Mouse (Mus musculus) cerebellum, adult 11-12 months (tissue): ENCODE data around the gene Btbd8.

Experiments used
- DNase-seq: peaks from one replicate; pipeline ENCODE4 v3.0.0; 2022

Gene Btbd8

GRCm38 (mm10) chr5:107462147-107463076 is 24.6 kb downstream of the Btbd8 start:
- no peak for DNase-seq

DNA sequence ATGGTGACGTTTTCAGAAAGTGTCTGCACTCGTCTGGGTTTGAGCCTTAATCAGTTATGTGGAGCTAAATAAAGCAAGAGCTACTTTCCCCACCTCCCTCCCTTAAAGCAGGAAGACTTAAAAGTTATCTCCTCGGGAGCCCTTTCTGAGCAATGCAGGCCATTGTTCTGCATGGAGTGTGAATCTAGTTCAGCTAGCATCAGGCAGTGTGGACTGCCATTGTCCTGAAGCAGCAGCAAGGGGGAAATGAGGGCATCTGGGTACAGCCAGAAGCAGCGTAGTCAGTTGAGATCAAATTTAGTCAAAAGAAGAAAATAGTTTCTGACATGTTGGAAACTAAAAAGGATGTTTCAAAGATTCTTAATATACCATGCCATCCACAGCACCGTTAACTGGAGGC is 28.7 kb downstream of the Btbd8 start:
- no peak for DNase-seq

DNA sequence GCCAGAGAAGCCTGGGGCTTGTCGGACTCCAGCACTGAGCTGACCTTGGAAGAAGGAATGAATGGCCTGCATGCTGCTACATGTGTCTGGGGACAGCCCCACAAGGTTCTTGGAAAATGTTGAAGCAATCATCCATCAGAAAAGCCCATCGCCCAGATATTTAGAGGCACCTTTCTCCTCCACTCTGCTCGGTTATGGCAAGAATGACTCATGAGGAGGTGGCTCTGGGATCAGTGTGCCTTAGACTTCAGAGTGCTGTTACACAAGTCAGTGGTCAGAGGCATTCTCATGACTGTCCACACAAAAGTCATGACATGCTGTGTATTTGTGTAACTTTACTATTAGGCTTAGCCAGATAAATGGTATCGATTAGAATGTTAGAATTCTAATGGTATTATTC is 29.3 kb downstream of the Btbd8 start:
- DNase-seq: no peak

- DNase-seq: no peak
These were observed 33.0 kb downstream of the Btbd8 start for GRCm38 (mm10) chr5:107470600-107471329.

DNA sequence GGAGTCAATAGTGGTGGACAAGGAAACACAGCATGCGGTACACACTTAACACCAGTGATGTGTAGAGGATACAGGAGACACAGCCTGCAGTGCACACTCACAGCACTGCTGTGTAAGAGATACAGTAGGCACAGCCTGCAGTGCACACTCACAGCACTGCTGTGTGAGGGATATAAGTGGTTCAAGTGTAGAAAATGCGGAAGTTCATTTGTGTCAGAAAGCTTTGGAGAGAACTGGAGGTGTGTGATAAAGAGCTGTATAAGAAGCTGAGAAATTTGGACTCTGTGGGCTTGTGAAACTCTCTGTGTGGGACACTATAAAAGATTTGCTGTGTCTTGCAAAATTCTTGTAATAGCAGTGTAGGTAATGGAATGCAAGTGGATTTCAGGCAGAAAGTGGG is 42.4 kb downstream of the Btbd8 start:
- no peak for DNase-seq

- DNase-seq: no peak
These were observed 51.2 kb downstream of the Btbd8 start for GRCm38 (mm10) chr5:107488996-107489395.

GRCm38 (mm10) chr5:107491036-107491435 is 53.2 kb downstream of the Btbd8 start:
- DNase-seq: no peak

- DNase-seq: no peak
These were observed 54.7 kb downstream of the Btbd8 start for GRCm38 (mm10) chr5:107492471-107492870.

- peak; percentile 35 for DNase-seq
These were observed 57.0 kb downstream of the Btbd8 start for GRCm38 (mm10) chr5:107494759-107495158.

DNA sequence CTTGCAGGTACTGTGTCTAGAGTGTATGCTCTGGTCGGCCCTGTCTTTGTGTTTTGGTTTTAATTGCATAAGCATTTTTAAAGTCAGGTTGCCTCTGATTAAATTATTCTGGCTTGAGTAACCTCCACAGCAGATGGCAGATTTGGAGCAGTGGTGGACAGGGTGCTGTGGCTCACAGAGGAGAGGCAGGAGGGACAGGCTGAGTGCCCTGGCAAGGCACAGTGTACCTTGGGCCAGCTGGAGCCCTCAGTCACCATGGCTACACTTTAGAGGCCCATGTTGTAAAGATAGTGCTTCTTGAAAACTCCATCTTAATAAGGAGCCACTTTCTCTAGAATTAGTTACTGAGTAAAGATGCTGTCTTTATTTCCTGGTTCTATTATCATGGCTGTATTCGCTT is 58.2 kb downstream of the Btbd8 start:
- DNase-seq: peak; percentile 91

DNA sequence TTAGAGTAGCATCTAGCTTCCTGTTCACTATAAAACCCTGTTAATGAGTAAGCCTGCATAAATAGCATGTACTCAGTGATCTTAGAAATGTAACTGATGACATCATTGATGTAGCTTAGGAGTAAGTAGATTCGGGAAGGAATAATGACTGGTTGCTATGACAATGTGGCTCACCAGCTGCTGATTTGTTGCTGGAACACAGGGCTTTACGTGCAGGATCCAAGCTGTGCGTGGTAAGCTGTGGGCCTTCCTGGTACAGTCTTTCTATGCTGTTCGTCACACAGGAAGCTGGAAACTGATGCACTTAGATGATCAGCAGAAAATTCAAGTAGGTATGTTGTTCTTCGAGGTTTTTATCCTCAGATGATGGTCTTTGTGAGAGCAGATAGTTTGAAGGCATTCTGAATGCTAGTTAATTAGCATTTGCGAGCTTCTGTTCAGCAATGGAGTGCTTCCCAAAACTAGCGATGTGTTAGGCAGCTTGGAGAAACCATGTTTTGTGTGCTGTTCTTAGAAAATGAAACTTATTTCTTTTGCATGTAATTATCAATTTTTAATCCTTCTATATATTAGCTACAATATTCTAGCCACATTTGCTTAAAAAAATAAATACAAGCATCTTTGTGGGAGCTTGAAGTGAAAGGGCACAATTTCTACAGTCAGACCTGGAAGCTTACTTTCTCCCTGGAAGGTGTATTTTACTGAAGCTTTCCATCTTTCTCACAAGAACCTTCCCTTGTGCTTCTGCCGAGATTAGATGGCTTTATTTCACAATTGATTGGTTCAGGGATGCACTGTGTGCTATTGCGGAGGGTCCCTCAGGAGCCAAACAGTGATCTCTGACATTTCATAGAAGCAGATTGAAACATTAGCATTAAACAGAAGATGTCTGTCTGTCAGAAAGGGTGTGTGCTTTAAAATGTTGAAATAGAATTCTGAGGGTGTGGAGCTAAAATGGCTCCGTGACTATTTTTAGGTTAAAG is 60.0 kb downstream of the Btbd8 start:
- DNase-seq: peak; percentile 52

GRCm38 (mm10) chr5:107498806-107499310 is 61.1 kb downstream of the Btbd8 start:
- peak; percentile 23 for DNase-seq

DNA sequence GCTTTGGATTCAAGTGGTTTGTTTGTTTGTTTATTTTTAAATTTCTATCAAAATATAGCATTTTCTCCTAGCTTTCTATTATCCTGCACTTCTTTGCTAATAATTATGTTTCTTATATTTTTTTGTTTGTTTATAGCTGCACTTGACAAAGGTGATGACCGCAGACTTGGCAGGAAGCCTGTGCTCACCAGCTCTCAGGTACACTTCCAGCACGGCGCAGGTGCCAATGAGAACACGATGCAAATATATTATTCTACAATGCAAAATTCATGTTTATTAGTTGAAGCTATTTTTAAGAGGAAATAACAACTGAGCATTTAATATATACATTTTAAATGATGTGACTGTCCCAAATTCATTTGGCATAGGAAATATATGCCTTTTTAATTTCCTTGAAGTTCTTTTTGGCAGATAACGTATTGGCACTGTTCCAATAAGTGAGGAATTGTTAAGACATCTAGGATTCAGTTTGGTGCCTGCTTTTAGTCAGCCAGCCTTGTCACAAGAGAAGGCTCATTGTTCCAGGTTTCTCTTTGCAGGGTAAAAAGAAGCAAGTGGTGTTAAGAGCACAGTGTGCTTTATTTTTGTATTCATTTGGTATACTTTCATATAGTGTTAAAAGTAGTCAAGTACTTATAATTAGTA is 62.2 kb downstream of the Btbd8 start:
- DNase-seq: peak; percentile 80

DNA sequence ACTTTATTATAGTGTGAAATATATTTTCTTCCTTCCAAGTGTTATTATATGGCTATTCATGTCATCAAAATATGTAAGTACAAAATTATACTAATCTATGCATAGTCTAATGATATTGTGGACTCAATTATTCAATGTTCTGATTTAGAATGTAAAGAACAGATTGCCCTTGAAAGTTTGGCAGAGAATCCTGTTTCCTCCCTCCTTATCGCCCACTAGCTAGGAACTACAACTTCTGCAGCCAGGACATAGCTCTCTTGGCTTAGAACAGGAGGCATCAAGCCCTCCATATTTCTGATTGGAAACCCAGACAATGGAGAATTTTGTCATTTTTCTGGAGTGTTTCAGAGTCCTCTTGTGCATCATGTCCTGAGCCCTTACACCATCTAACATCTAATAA is 62.9 kb downstream of the Btbd8 start:
- DNase-seq: no peak

- DNase-seq: no peak
These were observed 69.5 kb downstream of the Btbd8 start, which contains the start of gene Gm42669 for GRCm38 (mm10) chr5:107507321-107507720. Gm42669 (plus strand) TSS chr5:107507621.

DNA sequence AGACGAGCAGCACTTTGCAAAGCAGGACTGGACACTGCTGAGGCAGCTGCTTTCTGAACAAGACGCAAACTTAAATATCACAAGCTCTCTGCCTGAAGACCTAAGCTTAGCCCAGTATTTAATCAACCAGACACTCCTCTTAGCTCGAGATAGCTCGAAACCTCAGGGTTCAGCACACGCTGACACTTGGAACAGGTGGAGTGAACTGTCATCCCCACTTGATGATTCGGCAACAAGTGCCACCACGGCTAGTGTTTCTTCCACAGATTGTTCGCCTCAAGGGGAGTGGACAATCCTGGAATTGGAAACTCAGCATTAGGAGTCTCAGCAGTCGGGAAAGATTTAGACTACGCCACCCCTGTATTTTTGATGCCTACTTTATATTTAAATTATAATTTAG is 72.7 kb downstream of the Btbd8 start:
- DNase-seq: no peak

- no peak for DNase-seq
These were observed 73.5 kb downstream of the Btbd8 start for GRCm38 (mm10) chr5:107511326-107511725.

DNA sequence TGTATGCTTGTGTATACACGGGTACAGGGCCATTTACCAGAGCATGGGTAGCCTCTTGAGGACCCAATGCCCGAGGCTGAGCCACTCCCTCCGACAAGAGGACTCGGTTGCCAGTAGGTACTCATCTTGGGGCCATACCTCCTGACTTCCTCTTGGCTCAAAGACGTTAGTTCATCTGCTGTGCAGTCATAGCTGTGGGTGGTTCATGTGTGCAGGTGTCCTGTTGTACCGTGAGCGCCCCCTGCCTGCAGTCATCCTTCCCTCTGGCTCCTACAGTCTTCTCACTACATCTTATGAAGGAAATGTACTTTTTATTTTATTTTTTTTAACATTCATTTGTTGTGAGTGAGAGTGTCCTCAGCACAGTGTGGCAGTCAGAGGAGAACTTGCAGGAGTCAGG is 75.8 kb downstream of the Btbd8 start:
- peak; percentile 55 for DNase-seq

DNA sequence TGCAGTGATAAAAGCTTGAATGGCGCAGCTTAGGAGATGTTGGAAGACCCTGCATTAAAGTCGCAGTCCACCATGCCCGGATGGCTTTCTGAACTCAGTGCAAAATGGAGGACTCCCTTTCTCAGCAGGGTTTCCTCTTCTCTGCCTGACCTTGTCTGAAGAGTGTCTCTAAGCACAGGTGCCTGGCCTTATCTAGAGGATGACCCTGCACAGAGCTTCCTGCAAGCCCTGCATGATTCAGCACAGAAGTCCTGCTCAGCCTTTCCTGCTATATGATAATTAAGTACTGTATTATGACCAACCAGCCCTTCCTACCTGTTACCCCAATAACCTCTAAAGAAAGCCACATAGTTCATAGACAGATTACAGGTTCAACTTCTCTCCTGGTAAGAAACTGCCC is 77.7 kb downstream of the Btbd8 start:
- no peak for DNase-seq

GRCm38 (mm10) chr5:107516087-107516486 is 78.3 kb downstream of the Btbd8 start:
- DNase-seq: no peak

GRCm38 (mm10) chr5:107518602-107519001 is 80.8 kb downstream of the Btbd8 start:
- no peak for DNase-seq

GRCm38 (mm10) chr5:107521386-107521785 is 83.6 kb downstream of the Btbd8 start:
- no peak for DNase-seq
